Mouse (Mus musculus) heart, postnatal 25 days (tissue): ENCODE measurements around the gene 4930402H24Rik. TPM values are rescaled to one million over a fixed set of nuclear protein-coding genes. Genes with fewer than 3 reads are reported as not detected.

ENCODE experiments used
- DNase-seq: peaks from one replicate; pipeline ENCODE4 v3.0.0; 2022; ENCODE audit warnings: low spot score
- intact Hi-C: fragments of 180-260 bp; cut with DNase I; formaldehyde crosslinking; loops from one replicate; pipeline ENCODE4 v1.15.1; 2025
- total RNA-seq, 2 experiments: library from RNA; stranded (reverse); gene quantifications; 2 replicates each; pipeline ENCODE4 v1.2.3; 2021

The 4930402H24Rik gene
- total RNA-seq, 2 experiments from 2014 or later, result 50.4 to 55.0 TPM

DNA sequence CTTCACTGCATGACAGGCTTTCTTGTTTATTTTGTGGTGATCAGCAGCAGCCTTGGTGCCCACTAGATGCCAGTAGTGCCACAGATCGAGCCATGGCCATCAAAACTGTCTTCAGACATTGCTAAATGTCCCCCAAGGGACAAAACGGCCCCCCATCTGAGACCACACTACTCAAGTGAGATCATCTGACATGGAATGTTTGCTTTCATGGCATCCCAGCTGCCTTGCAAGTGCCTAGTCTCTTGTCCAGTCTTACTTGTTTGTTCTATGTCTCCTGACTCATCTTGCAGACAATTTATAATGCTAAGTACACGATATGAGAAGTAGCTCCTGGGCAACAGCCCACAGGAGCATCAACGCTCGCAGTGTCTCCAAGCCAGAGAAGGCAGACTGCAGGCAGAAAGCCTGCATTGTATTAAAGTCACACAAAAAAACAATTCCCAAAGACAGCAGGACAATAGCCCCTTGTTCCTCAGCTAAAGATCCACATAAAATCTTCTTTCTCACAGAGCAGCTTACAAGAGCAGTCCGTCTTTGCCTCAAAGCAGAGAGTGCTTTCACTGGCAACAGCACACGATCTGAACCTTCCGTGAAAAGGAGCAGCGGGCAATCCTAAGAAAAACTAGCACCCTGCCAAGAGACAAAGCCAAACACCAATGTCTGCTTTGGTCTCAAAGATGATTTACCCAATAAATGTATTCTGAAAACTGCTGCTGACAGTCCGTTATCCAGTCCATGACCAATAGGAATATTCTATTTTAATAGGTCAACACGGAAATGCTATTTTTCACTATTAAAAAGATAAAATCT lies 87.2 kb downstream of the 4930402H24Rik start:
- DNase-seq, result no peak
- intact Hi-C loops, result loop anchor here (1.0 kb wide), 1 partner anchor 131 kb away; no protein-coding TSS in a partner anchor

GRCm38 (mm10) chr2:130817865-130818264 lies 88.3 kb downstream of the 4930402H24Rik start:
- DNase-seq, result no peak
- intact Hi-C loops, result no loop called here

GRCm38 (mm10) chr2:130816205-130816604 lies 90.0 kb downstream of the 4930402H24Rik start:
- intact Hi-C loops, result no loop called here
- no peak for DNase-seq

GRCm38 (mm10) chr2:130814492-130814891 lies 91.7 kb downstream of the 4930402H24Rik start:
- intact Hi-C loops, result no loop called here
- DNase-seq, result no peak

- intact Hi-C loops, result no loop called here
- DNase-seq, result no peak
Observed at GRCm38 (mm10) chr2:130813729-130814128, 92.5 kb downstream of the 4930402H24Rik start.

- intact Hi-C loops, result no loop called here
- DNase-seq, result no peak
Observed at GRCm38 (mm10) chr2:130812487-130812886, 93.7 kb downstream of the 4930402H24Rik start.

GRCm38 (mm10) chr2:130805146-130805545 lies 101.1 kb downstream of the 4930402H24Rik start:
- no peak for DNase-seq
- intact Hi-C loops, result no loop called here

DNA sequence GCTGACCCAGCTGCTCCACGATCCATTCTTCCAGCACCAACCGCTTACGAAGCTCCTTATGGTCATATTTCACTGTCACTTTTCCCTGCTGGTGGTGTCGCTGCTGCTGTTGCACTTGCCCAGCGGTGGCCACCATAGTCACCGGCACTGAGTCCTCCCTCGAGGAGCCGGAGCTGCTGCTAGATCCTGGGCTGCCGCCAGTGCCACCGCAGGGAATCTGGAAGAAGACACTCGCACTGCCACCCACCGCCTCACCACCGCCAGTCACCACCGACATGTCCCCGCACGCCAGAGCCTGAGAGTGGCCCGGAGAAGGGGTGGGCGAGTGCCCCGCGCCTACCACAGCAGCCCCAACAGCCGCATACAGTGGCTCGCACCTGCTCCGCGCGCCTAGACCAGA lies 102.5 kb downstream of the 4930402H24Rik start:
- intact Hi-C loops, result no loop called here
- DNase-seq, result no peak

GRCm38 (mm10) chr2:130795731-130796130 lies 110.5 kb downstream of the 4930402H24Rik start:
- DNase-seq, result no peak
- intact Hi-C loops, result no loop called here

- intact Hi-C loops, result no loop called here
- no peak for DNase-seq
Observed at GRCm38 (mm10) chr2:130791722-130792121, 114.5 kb downstream of the 4930402H24Rik start.

GRCm38 (mm10) chr2:130789642-130790041 lies 116.6 kb downstream of the 4930402H24Rik start:
- no peak for DNase-seq
- intact Hi-C loops, result no loop called here

DNA sequence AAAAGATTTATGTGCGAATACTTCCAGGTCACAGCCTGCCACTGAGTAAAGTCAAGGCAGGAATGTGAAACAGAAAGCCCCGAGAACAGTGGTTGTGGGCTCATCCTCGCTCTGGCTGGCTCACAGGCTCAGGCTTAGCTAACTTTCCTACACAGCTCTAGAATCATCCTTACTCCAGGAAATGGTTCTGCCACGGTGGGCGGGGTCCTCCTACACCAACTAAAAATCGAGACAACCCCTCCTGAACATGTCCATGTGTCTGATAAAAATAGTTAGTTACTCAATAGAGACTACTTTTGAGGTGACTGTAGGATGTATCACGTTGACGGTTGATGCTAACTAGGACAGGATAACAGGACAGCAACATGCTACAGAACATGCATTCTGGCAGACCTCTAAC lies 117.2 kb downstream of the 4930402H24Rik start:
- DNase-seq, result no peak
- intact Hi-C loops, result no loop called here

- no peak for DNase-seq
- intact Hi-C loops, result no loop called here
Observed at GRCm38 (mm10) chr2:130784939-130785338, 121.3 kb downstream of the 4930402H24Rik start.

DNA sequence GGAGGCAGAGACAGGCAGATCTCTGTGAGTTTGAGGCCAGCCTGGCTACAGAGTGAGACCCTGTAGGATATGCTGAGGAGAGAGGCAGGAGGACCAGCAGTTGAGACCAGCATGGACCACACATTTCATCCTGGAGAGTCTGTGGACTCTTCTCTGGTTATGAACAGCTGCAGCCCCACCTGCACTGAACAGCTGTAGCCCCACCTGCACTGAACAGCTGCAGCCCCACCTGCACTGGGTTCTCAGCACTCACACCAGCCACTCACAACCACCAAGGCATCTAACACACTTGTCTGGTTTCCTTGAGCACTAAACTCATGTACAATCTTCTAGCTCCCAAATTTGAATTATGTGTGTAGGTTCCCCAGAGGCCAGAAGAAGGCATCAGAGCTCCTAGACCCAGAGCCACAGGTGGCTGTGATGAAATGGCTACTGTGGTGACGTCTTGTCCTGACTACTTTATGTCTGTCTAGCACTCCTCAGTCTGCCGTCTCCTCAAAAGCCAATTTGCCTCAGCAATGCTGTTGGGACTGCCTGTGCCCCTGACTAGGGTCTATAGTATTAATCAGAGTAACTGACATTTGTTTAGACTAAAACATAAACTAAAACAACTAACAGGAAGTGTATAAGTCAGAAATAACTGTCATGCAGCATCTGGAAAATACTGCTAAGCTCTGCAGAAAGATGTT lies 125.4 kb downstream of the 4930402H24Rik start:
- intact Hi-C loops, result no loop called here
- DNase-seq, result no peak

DNA sequence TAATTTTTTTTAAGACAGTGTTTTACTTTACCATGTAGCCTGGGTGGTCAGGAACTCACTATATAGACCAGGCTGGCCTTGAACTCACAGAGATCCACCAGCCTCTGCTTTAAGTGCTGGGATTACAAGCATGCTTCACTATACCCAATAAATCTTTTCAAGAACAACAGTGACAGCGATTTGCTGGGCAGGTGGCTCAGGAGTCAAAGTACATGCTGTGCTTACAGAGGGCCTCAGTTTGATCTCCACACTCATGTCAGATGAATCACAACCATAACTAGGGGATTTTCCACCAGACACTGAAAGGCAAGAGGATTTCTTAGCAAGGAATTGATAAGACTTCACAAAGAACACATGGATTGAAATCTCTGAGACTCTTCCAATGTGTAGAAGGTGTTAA lies 126.3 kb downstream of the 4930402H24Rik start:
- DNase-seq, result no peak
- intact Hi-C loops, result no loop called here

DNA sequence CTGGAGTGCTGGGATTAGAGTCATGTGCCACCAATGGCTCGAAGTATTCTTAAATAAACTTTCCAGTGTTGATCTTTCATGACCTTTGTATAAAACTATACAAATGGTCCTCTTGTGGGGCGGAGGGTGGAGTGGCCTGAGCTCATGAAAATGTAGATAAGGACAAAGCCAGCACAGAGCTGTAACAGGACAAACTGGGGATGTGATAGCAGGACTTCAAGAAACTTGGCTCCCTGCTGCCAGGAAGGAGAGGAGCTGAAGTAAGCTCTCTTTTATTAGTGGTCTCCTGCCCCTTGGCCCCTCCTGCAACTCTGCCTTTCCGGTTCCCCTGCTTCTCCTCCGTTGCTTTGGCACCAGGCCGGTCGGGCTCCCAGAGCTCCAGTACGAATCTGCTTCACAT lies 129.6 kb downstream of the 4930402H24Rik start:
- peak; percentile 2 for DNase-seq
- intact Hi-C loops, result no loop called here

GRCm38 (mm10) chr2:130767483-130767882 lies 138.7 kb downstream of the 4930402H24Rik start:
- intact Hi-C loops, result no loop called here
- DNase-seq, result no peak

DNA sequence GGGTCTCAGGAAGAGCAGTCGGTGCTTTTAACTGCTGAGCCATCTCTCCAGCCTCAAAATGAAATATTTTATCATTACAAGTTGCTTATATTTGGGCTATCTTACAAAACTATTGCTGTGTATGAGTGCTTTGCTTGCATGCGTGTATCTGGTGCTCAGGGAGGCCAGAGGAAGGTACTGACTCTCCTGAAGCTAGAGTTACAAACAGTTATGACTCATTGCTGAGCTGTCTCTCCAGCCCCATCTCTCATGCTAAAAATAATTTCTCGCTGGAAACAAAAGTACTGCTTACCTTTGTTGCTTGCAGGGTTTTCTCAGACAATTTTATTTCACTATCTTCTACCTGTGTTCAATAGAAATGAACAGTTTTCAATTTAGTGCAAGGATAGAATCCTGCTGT lies 140.8 kb downstream of the 4930402H24Rik start:
- intact Hi-C loops, result no loop called here
- no peak for DNase-seq

DNA sequence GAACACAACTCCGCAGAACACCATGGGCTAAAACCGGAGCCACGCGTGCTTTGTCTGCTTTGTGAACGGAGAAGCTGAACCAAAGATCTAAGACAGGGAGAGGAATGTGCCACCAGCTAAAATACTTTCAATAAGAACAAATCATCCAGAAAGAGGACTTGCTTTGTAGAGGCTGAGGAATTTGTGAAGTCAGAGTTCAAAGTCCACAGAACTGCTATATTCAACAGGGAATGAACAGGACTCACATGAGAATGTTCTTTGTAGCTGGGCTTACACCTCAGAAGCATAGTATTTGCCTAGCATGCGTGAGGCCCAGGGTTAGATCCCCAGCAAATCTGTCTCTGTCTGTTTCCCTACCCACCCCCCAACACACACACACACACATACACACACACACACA lies 145.3 kb downstream of the 4930402H24Rik start:
- intact Hi-C loops, result no loop called here
- DNase-seq, result no peak

DNA sequence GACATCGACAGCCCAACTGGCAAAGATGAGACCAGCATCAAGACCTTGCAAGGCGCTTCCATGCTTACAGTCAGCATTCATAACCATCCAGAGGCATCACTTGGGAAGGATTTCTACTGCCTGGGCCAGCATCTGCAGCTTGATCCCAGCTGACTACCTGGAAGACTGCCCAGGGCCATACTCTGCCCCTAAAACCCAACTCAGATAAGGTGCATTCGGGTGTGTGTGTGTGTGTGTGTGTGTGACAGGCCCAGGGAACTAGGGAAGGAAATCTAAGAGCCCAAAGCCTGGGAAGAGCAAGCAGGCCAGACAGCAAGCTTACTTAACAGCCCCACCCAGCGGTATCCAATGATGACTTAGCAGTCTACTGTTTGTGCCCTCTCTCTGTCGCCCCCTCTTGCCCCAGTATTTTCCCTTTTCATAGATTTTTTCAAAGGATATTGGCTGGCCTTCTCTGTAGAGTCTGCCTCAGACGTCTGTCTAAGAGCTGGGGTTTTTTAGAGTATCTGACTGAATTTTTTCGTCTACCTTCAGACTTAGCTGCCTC lies 151.1 kb downstream of the 4930402H24Rik start:
- intact Hi-C loops, result no loop called here
- DNase-seq, result no peak

GRCm38 (mm10) chr2:130754596-130754995 lies 151.6 kb downstream of the 4930402H24Rik start:
- DNase-seq, result no peak
- intact Hi-C loops, result no loop called here
